Mouse (Mus musculus) adrenal gland, postnatal 25 days (tissue): ENCODE measurements around the gene Trex1. TPM values are rescaled to one million over a fixed set of nuclear protein-coding genes. Genes with fewer than 3 reads are reported as not detected.

ENCODE experiments used
- DNase-seq: peaks from one replicate; pipeline ENCODE4 v3.0.0; 2021; ENCODE audit warnings: mixed read lengths
- total RNA-seq: library from RNA; stranded (reverse); gene quantifications from 2 replicates; pipeline ENCODE4 v1.2.3, GENCODE M21; 2021

Trex1 gene
- total RNA-seq, 1 experiment from 2014 or later, result 23.3 TPM

- no peak for DNase-seq
Observed at GRCm38 (mm10) chr9:109016973-109017604, 42.4 kb downstream of the Trex1 start.

GRCm38 (mm10) chr9:109015397-109015796 lies 44.1 kb downstream of the Trex1 start:
- DNase-seq, result no peak

GRCm38 (mm10) chr9:109010316-109010690 lies 49.2 kb downstream of the Trex1 start:
- DNase-seq, result no peak

- peak; percentile 23 for DNase-seq
Observed at GRCm38 (mm10) chr9:109009636-109010315, 49.8 kb downstream of the Trex1 start.

- DNase-seq, result no peak
Observed at GRCm38 (mm10) chr9:109008994-109009635, 50.4 kb downstream of the Trex1 start.

GRCm38 (mm10) chr9:109008081-109008480 lies 51.5 kb downstream of the Trex1 start:
- no peak for DNase-seq

Other genes with a start within 250 kb of the Trex1 start
- gene Celsr3, start 233.4 kb downstream of the Trex1 start, total RNA-seq, result 4.2 and 5.5 TPM in 2 replicates
- gene Slc26a6, start 206.5 kb downstream of the Trex1 start, total RNA-seq, result 10.3 and 16.4 TPM in 2 replicates
- gene Tmem89, start 145.1 kb downstream of the Trex1 start, total RNA-seq, result not detected in 2 replicates
- gene Uqcrc1, start 123.1 kb downstream of the Trex1 start, total RNA-seq, result 577 and 589 TPM in 2 replicates
- gene Col7a1, start 106.1 kb downstream of the Trex1 start, total RNA-seq, result 3.5 and 6.3 TPM in 2 replicates
- gene Ucn2, start 73.7 kb downstream of the Trex1 start, total RNA-seq, result 0.82 TPM in 1 of 2 replicates, not detected in the other
- gene Pfkfb4, start 68.0 kb downstream of the Trex1 start, total RNA-seq, result 4.5 and 6.5 TPM in 2 replicates
- gene Shisa5, start 21.2 kb downstream of the Trex1 start, total RNA-seq, result 119 TPM in 2 replicates
- 18.1 and 20.5 TPM in 2 replicates for gene Atrip, start 14.4 kb upstream of the Trex1 start, total RNA-seq
- 15.7 and 21.0 TPM in 2 replicates for gene Ccdc51, start 22.8 kb upstream of the Trex1 start, total RNA-seq
- 370 and 418 TPM in 2 replicates for gene Tma7, start 22.9 kb upstream of the Trex1 start, total RNA-seq
- gene Plxnb1, start 35.7 kb upstream of the Trex1 start, total RNA-seq, result 122 and 223 TPM in 2 replicates
- not detected in 2 replicates for gene Fbxw21, start 102.3 kb upstream of the Trex1 start, total RNA-seq
- gene Fbxw13, start 136.2 kb upstream of the Trex1 start, total RNA-seq, result not detected in 2 replicates
- gene Fbxw20, start 175.0 kb upstream of the Trex1 start, total RNA-seq, result not detected in 2 replicates
- gene Fbxw14, start 227.9 kb upstream of the Trex1 start, total RNA-seq, result not detected in 2 replicates